ENCODE assay signal across 29 mouse cellular contexts in genomic region chr10:101516930-101517329, GRCm38 (mm10).
A peak's percentile ranks its signal among the peaks of the same experiment; 100 is the strongest.
DNase-seq lines count a peak whose midpoint lies in the region; ATAC-seq and TF ChIP-seq lines count a peak whose summit lies in the region.
"Had no signal": no experiment of that assay in that cellular context is flagged by ENCODE, and none has a peak within 500 bp of the region (broad histone marks: within the 10 kb centered on the region; RNA-seq: fewer than 3 reads in every experiment).

No protein-coding gene starts in this region.

- no peak overlapping the region for H3K4me3 ChIP-seq in forebrain, embryonic 15.5 days
- no peak overlapping the region for H3K4me3 ChIP-seq in forebrain, embryonic 13.5 days
- H3K4me3 ChIP-seq in hindbrain, embryonic 16.5 days (ENCODE audit: low read length), result no peak overlapping the region
- no peak overlapping the region for H3K4me3 ChIP-seq in hindbrain, embryonic 11.5 days (ENCODE audit: low read depth, low read length)
- H3K4me3 ChIP-seq in midbrain, embryonic 15.5 days, result no peak overlapping the region
- H3K4me3 ChIP-seq in midbrain, embryonic 10.5 days, result no peak overlapping the region
- no peak overlapping the region for H3K4me3 ChIP-seq in heart, adult 2 months
- H3K4me3 ChIP-seq: limb, embryonic 10.5 days; limb, embryonic 15.5 days; liver, embryonic 13.5 days; stomach, embryonic 15.5 days had no signal

- no peak for TF ChIP-seq POLR2A in heart, adult 2 months (IDR thresholded peaks at IDR 0.05; ENCODE audit: insufficient read depth, low read depth, low read length)

- H3K4me1 ChIP-seq in forebrain, embryonic 15.5 days, result peaks cover 2% of the 10 kb centered on the region; the same call in 1 of the 2 replicates
- no peaks in the 10 kb centered on the region for H3K4me1 ChIP-seq in forebrain, embryonic 13.5 days
- H3K4me1 ChIP-seq in hindbrain, embryonic 16.5 days (ENCODE audit: control insufficient read depth, insufficient read depth, low read depth, low read length), result no peaks in the 10 kb centered on the region
- H3K4me1 ChIP-seq in hindbrain, embryonic 11.5 days (replicated peaks; ENCODE audit: control insufficient read depth, insufficient read depth, low read length), result no peaks in the 10 kb centered on the region
- no peaks in the 10 kb centered on the region for H3K4me1 ChIP-seq in midbrain, embryonic 15.5 days
- no peaks in the 10 kb centered on the region for H3K4me1 ChIP-seq in midbrain, embryonic 10.5 days
- H3K4me1 ChIP-seq in heart, adult 2 months (ENCODE audit: control insufficient read depth, insufficient read depth, low read length), result no peaks in the 10 kb centered on the region
- H3K4me1 ChIP-seq: limb, embryonic 10.5 days; limb, embryonic 15.5 days; liver, embryonic 13.5 days; stomach, embryonic 15.5 days had no signal

- no peak overlapping the region for H3K4me2 ChIP-seq in forebrain, embryonic 15.5 days (replicated peaks)
- H3K4me2 ChIP-seq in forebrain, embryonic 13.5 days, result no peak overlapping the region
- no peak overlapping the region for H3K4me2 ChIP-seq in hindbrain, embryonic 16.5 days (ENCODE audit: low read length)
- H3K4me2 ChIP-seq in hindbrain, embryonic 11.5 days (replicated peaks; ENCODE audit: low read depth, low read length), result no peak overlapping the region
- no peak overlapping the region for H3K4me2 ChIP-seq in midbrain, embryonic 15.5 days
- H3K4me2 ChIP-seq: heart, embryonic 11.5 days; limb, embryonic 15.5 days; liver, embryonic 13.5 days; stomach, embryonic 15.5 days had no signal

- DNase-seq in hindbrain, embryonic 11.5 days (ENCODE audit: low spot score), result no peak
- no peak for DNase-seq in midbrain, embryonic 10.5 days (ENCODE audit: low spot score)
- DNase-seq in heart, adult 2 months, result no peak
- DNase-seq in cerebellum, adult 18-20 months, result no peak
- DNase-seq: adrenal gland, postnatal 10 days; cerebellum, adult 2 months; cerebellum, postnatal 14 days; gastrocnemius, postnatal 25 days; heart, adult 11 months; heart, postnatal 36 days; kidney, adult 8-10 months; kidney, postnatal 4 days; liver, embryonic 13.5 days; lung, adult 2 months; lung, postnatal 10 days; right cerebral cortex, postnatal 25 days; thymus, postnatal 14 days had no signal

- no peak for TF ChIP-seq EP300 in heart, adult 2 months (IDR thresholded peaks at IDR 0.05; ENCODE audit: insufficient read depth, low read depth, low read length)

- H3K27ac ChIP-seq in forebrain, embryonic 15.5 days (replicated peaks), result no peak overlapping the region
- no peak overlapping the region for H3K27ac ChIP-seq in forebrain, embryonic 13.5 days
- no peak overlapping the region for H3K27ac ChIP-seq in hindbrain, embryonic 16.5 days (ENCODE audit: low read depth, low read length)
- no peak overlapping the region for H3K27ac ChIP-seq in hindbrain, embryonic 11.5 days (ENCODE audit: low read depth, low read length)
- no peak overlapping the region for H3K27ac ChIP-seq in midbrain, embryonic 15.5 days
- no peak overlapping the region for H3K27ac ChIP-seq in midbrain, embryonic 10.5 days (replicated peaks)
- no peak overlapping the region for H3K27ac ChIP-seq in heart, adult 2 months
- H3K27ac ChIP-seq: kidney, postnatal 0 days; limb, embryonic 10.5 days; limb, embryonic 15.5 days; liver, embryonic 13.5 days; macrophage; stomach, embryonic 15.5 days had no signal

- no peaks in the 10 kb centered on the region for H3K27me3 ChIP-seq in forebrain, embryonic 15.5 days
- H3K27me3 ChIP-seq in forebrain, embryonic 13.5 days, result no peaks in the 10 kb centered on the region
- no peaks in the 10 kb centered on the region for H3K27me3 ChIP-seq in hindbrain, embryonic 16.5 days (replicated peaks; ENCODE audit: control insufficient read depth, insufficient read depth, low read length)
- no peaks in the 10 kb centered on the region for H3K27me3 ChIP-seq in hindbrain, embryonic 11.5 days (ENCODE audit: control insufficient read depth, insufficient read depth, low read length)
- no peaks in the 10 kb centered on the region for H3K27me3 ChIP-seq in midbrain, embryonic 15.5 days (replicated peaks)
- no peaks in the 10 kb centered on the region for H3K27me3 ChIP-seq in midbrain, embryonic 10.5 days (ENCODE audit: low read depth, poor library complexity, severe bottlenecking)
- no peaks in the 10 kb centered on the region for H3K27me3 ChIP-seq in heart, adult 2 months (ENCODE audit: control insufficient read depth, insufficient read depth, low read length)
- H3K27me3 ChIP-seq: limb, embryonic 15.5 days; liver, embryonic 13.5 days; Patski; stomach, embryonic 15.5 days had no signal

- ATAC-seq in forebrain, embryonic 15.5 days (replicated peaks), result peak; percentile 63; the same call in 1 of the 2 replicates
- ATAC-seq in forebrain, embryonic 13.5 days, result no peak
- peak; percentile 60; the same call in 1 of the 2 replicates for ATAC-seq in hindbrain, embryonic 16.5 days
- no peak for ATAC-seq in hindbrain, embryonic 11.5 days (ENCODE audit: low FRiP score)
- ATAC-seq in midbrain, embryonic 15.5 days (replicated peaks), result peak; percentile 79; the same call in 1 of the 2 replicates
- ATAC-seq: intestine, embryonic 16.5 days; Patski had no signal

- TF ChIP-seq CTCF in heart, adult 2 months (IDR thresholded peaks at IDR 0.05), result no peak

- intact Hi-C loops in heart, adult 2 months (cut with DNase I), result no loop called here

- no peaks in the 10 kb centered on the region for H3K79me2 ChIP-seq in heart, adult 2 months (replicated peaks; ENCODE audit: control insufficient read depth, insufficient read depth, low read length)

- H3K9me3 ChIP-seq in forebrain, embryonic 15.5 days, result no peaks in the 10 kb centered on the region
- H3K9me3 ChIP-seq in forebrain, embryonic 13.5 days (replicated peaks), result no peaks in the 10 kb centered on the region
- no peaks in the 10 kb centered on the region for H3K9me3 ChIP-seq in hindbrain, embryonic 16.5 days (ENCODE audit: control insufficient read depth, low read length)
- no peaks in the 10 kb centered on the region for H3K9me3 ChIP-seq in hindbrain, embryonic 11.5 days (ENCODE audit: control insufficient read depth, low read length)
- H3K9me3 ChIP-seq in midbrain, embryonic 15.5 days, result no peaks in the 10 kb centered on the region
- no peaks in the 10 kb centered on the region for H3K9me3 ChIP-seq in midbrain, embryonic 10.5 days (replicated peaks)
- H3K9me3 ChIP-seq: limb, embryonic 10.5 days; limb, embryonic 15.5 days; liver, embryonic 13.5 days; stomach, embryonic 15.5 days had no signal

- H3K9ac ChIP-seq in forebrain, embryonic 15.5 days (replicated peaks), result no peak overlapping the region
- no peak overlapping the region for H3K9ac ChIP-seq in forebrain, embryonic 13.5 days
- H3K9ac ChIP-seq in hindbrain, embryonic 16.5 days (ENCODE audit: low read depth, low read length), result no peak overlapping the region
- no peak overlapping the region for H3K9ac ChIP-seq in hindbrain, embryonic 11.5 days (ENCODE audit: low read depth, low read length)
- no peak overlapping the region for H3K9ac ChIP-seq in midbrain, embryonic 15.5 days
- H3K9ac ChIP-seq in heart, adult 2 months (ENCODE audit: low read depth, low read length), result no peak overlapping the region
- H3K9ac ChIP-seq: limb, embryonic 15.5 days; liver, embryonic 13.5 days; stomach, embryonic 15.5 days had no signal

- H3K36me3 ChIP-seq in forebrain, embryonic 15.5 days, result no peaks in the 10 kb centered on the region
- H3K36me3 ChIP-seq in forebrain, embryonic 13.5 days (ENCODE audit: poor library complexity, severe bottlenecking), result no peaks in the 10 kb centered on the region
- H3K36me3 ChIP-seq in hindbrain, embryonic 16.5 days (ENCODE audit: control insufficient read depth, insufficient read depth, low read length), result no peaks in the 10 kb centered on the region
- no peaks in the 10 kb centered on the region for H3K36me3 ChIP-seq in hindbrain, embryonic 11.5 days (ENCODE audit: control insufficient read depth, insufficient read depth, low read length)
- H3K36me3 ChIP-seq in midbrain, embryonic 15.5 days (replicated peaks), result no peaks in the 10 kb centered on the region
- H3K36me3 ChIP-seq in midbrain, embryonic 10.5 days, result no peaks in the 10 kb centered on the region
- no peaks in the 10 kb centered on the region for H3K36me3 ChIP-seq in heart, adult 2 months (ENCODE audit: control insufficient read depth, insufficient read depth, low read length)
- H3K36me3 ChIP-seq: limb, embryonic 10.5 days; limb, embryonic 15.5 days; liver, embryonic 13.5 days; stomach, embryonic 15.5 days had no signal

- WGBS in forebrain, embryonic 15.5 days, result 36% methylated on average over 3 of the region's 3 CpGs
- 44% methylated on average over 3 of the region's 3 CpGs for WGBS in forebrain, embryonic 13.5 days
- WGBS in hindbrain, embryonic 16.5 days, result 29% methylated on average over 3 of the region's 3 CpGs
- whole genome bisulfite sequencing in hindbrain, embryonic 11.5 days, result 68% methylated on average over 3 of the region's 3 CpGs
- 30% methylated on average over 3 of the region's 3 CpGs for WGBS in midbrain, embryonic 15.5 days
- 83% methylated on average over 3 of the region's 3 CpGs for WGBS in midbrain, embryonic 10.5 days
- 79% methylated on average over 3 of the region's 3 CpGs for WGBS in heart, adult 2 months

Comparison
In these comparisons a context has a peak if more than half of its experiments do, and no peak if none do; other contexts are left out.
1. ATAC-seq: peak in forebrain, embryonic 15.5 days (single experiment), hindbrain, embryonic 16.5 days (single experiment) and midbrain, embryonic 15.5 days (single experiment); none in forebrain, embryonic 13.5 days (single experiment) and hindbrain, embryonic 11.5 days (single experiment).